Mouse (Mus musculus) kidney, embryonic 15.5 days (tissue): Measurements from ENCODE around the gene Nubp1. TPM values are rescaled to one million over a fixed set of nuclear protein-coding genes. Genes with fewer than 3 reads are reported as not detected.

ENCODE experiments used
- ATAC-seq: fragments of 200-750 bp; cut with Nextera tagmentation; replicated peaks from 2 replicates; pipeline ENCODE4 v1.8.0; 2017; ENCODE audit warnings: moderate TSS enrichment; ENCODE audit not compliant: low FRiP score
- H3K27ac ChIP-seq: fragments of 300-500 bp; sonication (generic); 2 replicates; pipeline ENCODE4 v1.5.1; 2015; ENCODE audit warnings: mild to moderate bottlenecking, inconsistent platforms
- H3K27me3 ChIP-seq: fragments of 300-500 bp; sonication (generic); 2 replicates; pipeline ENCODE4 v1.6.1; 2015; ENCODE audit warnings: inconsistent platforms
- H3K36me3 ChIP-seq: fragments of 300-500 bp; sonication (generic); 2 replicates; pipeline ENCODE4 v1.6.1; 2015; ENCODE audit warnings: inconsistent platforms
- H3K4me1 ChIP-seq: fragments of 300-500 bp; sonication (generic); 2 replicates; pipeline ENCODE4 v1.6.1; 2015; ENCODE audit warnings: inconsistent platforms
- H3K4me2 ChIP-seq: fragments of 300-500 bp; sonication (generic); 2 replicates; pipeline ENCODE4 v1.6.1; 2015; ENCODE audit warnings: moderate library complexity, mild to moderate bottlenecking, inconsistent platforms
- H3K4me3 ChIP-seq: fragments of 300-500 bp; sonication (generic); replicated peaks from 2 replicates; pipeline ENCODE4 v1.5.1; 2015; ENCODE audit warnings: mild to moderate bottlenecking, inconsistent platforms
- H3K9ac ChIP-seq: fragments of 300-500 bp; sonication (generic); 2 replicates; pipeline ENCODE4 v1.6.1; 2015; ENCODE audit warnings: mild to moderate bottlenecking, inconsistent platforms
- H3K9me3 ChIP-seq: fragments of 300-500 bp; sonication (generic); replicated peaks from 2 replicates; pipeline ENCODE4 v1.6.1; 2016; ENCODE audit warnings: inconsistent platforms
- WGBS: fragments of 180-500 bp; shearing (Covaris S2); methylation state at CpG from one replicate; pipeline ENCODE4 v1.1.7; 2015; ENCODE audit warnings: mixed read lengths; 5-methylcytosine and 5-hydroxymethylcytosine counted together
- polyA plus RNA-seq: library from polyadenylated mRNA; unstranded; fragments of >200 nt; fragmentation: Nextera tagmentation; extraction: Ambion mirVana; gene quantifications from 2 replicates; pipeline ENCODE4 v1.2.1, GENCODE M21; 2015

Nubp1 gene
- polyA plus RNA-seq = 68.3 and 70.7 TPM in 2 replicates

GRCm38 (mm10) chr16:10411764-10412746 is at the start of gene Nubp1:
Nubp1 (plus strand) TSS chr16:10411948.
- no peaks in the 10 kb centered on the region for H3K27me3 ChIP-seq
- peak within 1 kb of the TSS; percentile 98 for H3K27ac ChIP-seq
- H3K9me3 ChIP-seq = 0 out of 2 replicates have a peak, but pooled peaks cover 3% of the 10 kb centered on the region
- peak; percentile 97 for ATAC-seq
- H3K9ac ChIP-seq = peak within 1 kb of the TSS; percentile 81
- H3K4me2 ChIP-seq = peak within 1 kb of the TSS; percentile 76
- H3K4me3 ChIP-seq = peak within 1 kb of the TSS; percentile 91
- H3K4me1 ChIP-seq = peaks cover 18% of the 10 kb centered on the region
- peaks cover 40% of the 10 kb centered on the region for H3K36me3 ChIP-seq
- 4% methylated on average over 56 of the region's 56 CpGs for WGBS

GRCm38 (mm10) chr16:10363061-10363460 is 48.7 kb upstream of the Nubp1 start:
- no peak overlapping the region for H3K4me2 ChIP-seq
- H3K4me3 ChIP-seq = no peak overlapping the region
- no peak overlapping the region for H3K9ac ChIP-seq
- H3K27ac ChIP-seq = no peak overlapping the region
- 48% methylated on average over 1 of the region's 1 CpGs for WGBS
- no peaks in the 10 kb centered on the region for H3K27me3 ChIP-seq
- no peak for ATAC-seq
- H3K9me3 ChIP-seq = no peaks in the 10 kb centered on the region
- peaks cover 25% of the 10 kb centered on the region for H3K4me1 ChIP-seq
- H3K36me3 ChIP-seq = no peaks in the 10 kb centered on the region

- H3K9me3 ChIP-seq = no peaks in the 10 kb centered on the region
- no peaks in the 10 kb centered on the region for H3K36me3 ChIP-seq
- no peak overlapping the region for H3K4me2 ChIP-seq
- no peak for ATAC-seq
- H3K27me3 ChIP-seq = no peaks in the 10 kb centered on the region
- no peak overlapping the region for H3K4me3 ChIP-seq
- WGBS = 74% methylated on average over 4 of the region's 4 CpGs
- no peak overlapping the region for H3K9ac ChIP-seq
- peaks cover 39% of the 10 kb centered on the region for H3K4me1 ChIP-seq
- H3K27ac ChIP-seq = peak overlapping the region; percentile 83
Measured at GRCm38 (mm10) chr16:10365796-10366195, 46.0 kb upstream of the Nubp1 start.

- peak; percentile 62 for ATAC-seq
- no peak overlapping the region for H3K4me3 ChIP-seq
- H3K27me3 ChIP-seq = no peaks in the 10 kb centered on the region
- WGBS = 60% methylated on average over 14 of the region's 14 CpGs
- no peaks in the 10 kb centered on the region for H3K36me3 ChIP-seq
- no peak overlapping the region for H3K9ac ChIP-seq
- H3K9me3 ChIP-seq = no peaks in the 10 kb centered on the region
- peaks cover 39% of the 10 kb centered on the region for H3K4me1 ChIP-seq
- H3K4me2 ChIP-seq = no peak overlapping the region
- peak overlapping the region; percentile 83 for H3K27ac ChIP-seq
Measured at GRCm38 (mm10) chr16:10366240-10367217, 45.2 kb upstream of the Nubp1 start.

GRCm38 (mm10) chr16:10369468-10369934 is 42.2 kb upstream of the Nubp1 start:
- Histone ChIP-seq H3K4me1 (peaks cover 45% of the 10 kb centered on the region), H3K27ac (peak overlapping the region; percentile 73), H3K4me2 (no peak overlapping the region), H3K9me3 (no peaks in the 10 kb centered on the region), H3K27me3 (no peaks in the 10 kb centered on the region), H3K9ac (no peak overlapping the region), H3K4me3 (no peak overlapping the region), H3K36me3 (no peaks in the 10 kb centered on the region)
- peak; percentile 75 for ATAC-seq
- WGBS = 59% methylated on average over 3 of the region's 3 CpGs

- WGBS = 48% methylated on average over 1 of the region's 1 CpGs
Measured at GRCm38 (mm10) chr16:10369996-10370395, 41.8 kb upstream of the Nubp1 start.

GRCm38 (mm10) chr16:10372372-10372771 is 39.4 kb upstream of the Nubp1 start:
- Histone ChIP-seq H3K27ac (no peak overlapping the region), H3K36me3 (no peaks in the 10 kb centered on the region), H3K9me3 (no peaks in the 10 kb centered on the region), H3K4me3 (no peak overlapping the region), H3K9ac (no peak overlapping the region), H3K4me1 (peaks cover 38% of the 10 kb centered on the region), H3K27me3 (no peaks in the 10 kb centered on the region), H3K4me2 (no peak overlapping the region)
- no peak for ATAC-seq
- 68% methylated on average over 4 of the region's 4 CpGs for WGBS

More at GRCm38 (mm10) chr16:10369996-10370395, 41.8 kb upstream of the Nubp1 start:
- Histone ChIP-seq H3K4me1 (peaks cover 50% of the 10 kb centered on the region), H3K27me3 (no peaks in the 10 kb centered on the region), H3K4me2 (no peak overlapping the region), H3K4me3 (no peak overlapping the region), H3K36me3 (no peaks in the 10 kb centered on the region), H3K27ac (peak overlapping the region; percentile 72), H3K9ac (no peak overlapping the region), H3K9me3 (no peaks in the 10 kb centered on the region)
- 0 out of 2 replicates have a peak, but pooled peaks have one; percentile 9 for ATAC-seq

GRCm38 (mm10) chr16:10374254-10375011 is 37.3 kb upstream of the Nubp1 start:
- H3K36me3 ChIP-seq = no peaks in the 10 kb centered on the region
- WGBS = 22% methylated on average over 13 of the region's 13 CpGs
- H3K4me1 ChIP-seq = peaks cover 27% of the 10 kb centered on the region
- H3K9ac ChIP-seq = no peak overlapping the region
- no peaks in the 10 kb centered on the region for H3K27me3 ChIP-seq
- peak; percentile 74 for ATAC-seq
- H3K27ac ChIP-seq = peak overlapping the region; percentile 5; the same call in 1 of the 2 replicates
- peak overlapping the region; percentile 10; the same call in 1 of the 2 replicates for H3K4me3 ChIP-seq
- peak overlapping the region; percentile 54 for H3K4me2 ChIP-seq
- no peaks in the 10 kb centered on the region for H3K9me3 ChIP-seq

GRCm38 (mm10) chr16:10377286-10377685 is 34.5 kb upstream of the Nubp1 start:
- H3K9ac ChIP-seq = no peak overlapping the region
- H3K27me3 ChIP-seq = 0 out of 2 replicates have a peak, but pooled peaks cover 3% of the 10 kb centered on the region
- H3K4me1 ChIP-seq = peaks cover 15% of the 10 kb centered on the region
- H3K4me3 ChIP-seq = no peak overlapping the region
- WGBS = 25% methylated on average over 1 of the region's 1 CpGs
- no peak overlapping the region for H3K4me2 ChIP-seq
- H3K9me3 ChIP-seq = no peaks in the 10 kb centered on the region
- H3K36me3 ChIP-seq = no peaks in the 10 kb centered on the region
- no peak overlapping the region for H3K27ac ChIP-seq
- no peak for ATAC-seq

- no peak overlapping the region for H3K4me2 ChIP-seq
- no peak overlapping the region for H3K9ac ChIP-seq
- 0 out of 2 replicates have a peak, but pooled peaks cover 3% of the 10 kb centered on the region for H3K27me3 ChIP-seq
- no peak overlapping the region for H3K4me3 ChIP-seq
- no peak for ATAC-seq
- no peaks in the 10 kb centered on the region for H3K9me3 ChIP-seq
- 72% methylated on average over 2 of the region's 2 CpGs for WGBS
- no peaks in the 10 kb centered on the region for H3K36me3 ChIP-seq
- peaks cover 16% of the 10 kb centered on the region for H3K4me1 ChIP-seq
- H3K27ac ChIP-seq = no peak overlapping the region
Measured at GRCm38 (mm10) chr16:10379531-10379930, 32.2 kb upstream of the Nubp1 start.

GRCm38 (mm10) chr16:10384060-10384497 is 27.7 kb upstream of the Nubp1 start:
- H3K9ac ChIP-seq = no peak overlapping the region
- no peaks in the 10 kb centered on the region for H3K36me3 ChIP-seq
- H3K27ac ChIP-seq = 0 out of 2 replicates have a peak overlapping the region, but pooled peaks have one; percentile 4
- H3K4me3 ChIP-seq = peak overlapping the region; percentile 24
- H3K4me1 ChIP-seq = peaks cover 6% of the 10 kb centered on the region
- WGBS = 26% methylated on average over 8 of the region's 8 CpGs
- peak overlapping the region; percentile 45 for H3K4me2 ChIP-seq
- H3K27me3 ChIP-seq = 0 out of 2 replicates have a peak, but pooled peaks cover 3% of the 10 kb centered on the region
- H3K9me3 ChIP-seq = no peaks in the 10 kb centered on the region
- ATAC-seq = peak; percentile 86
